Mouse (Mus musculus): ENCODE results near the gene Vmn1r129.
"Not testable (repeated sequence)": the region's sequence is repeated elsewhere in the genome, so short reads cannot be mapped to it uniquely, and the experiment has no call there.

The Vmn1r129 gene

GRCm38 (mm10) chr7:21361191-21361590 is at the start of gene Vmn1r129:
Vmn1r129 (minus strand) TSS chr7:21361291.
- in situ Hi-C loops (cut with MboI), result not testable (repeated sequence)

GRCm38 (mm10) chr7:21349073-21349472 is 12.0 kb downstream of the Vmn1r129 start, which contains the start of gene Vmn1r128:
Vmn1r128 (plus strand) TSS chr7:21349373.
- in situ Hi-C loops (cut with MboI), result not testable (repeated sequence)

- in situ Hi-C loops (cut with MboI), result not testable (repeated sequence)
Measured at GRCm38 (mm10) chr7:21319761-21320160, 41.3 kb downstream of the Vmn1r129 start, which contains the start of gene Vmn1r127. Vmn1r127 (minus strand) TSS chr7:21319861.
